Mouse (Mus musculus): ENCODE results near the gene Sult1d1. TPM values are rescaled to one million over a fixed set of nuclear protein-coding genes. Genes with fewer than 3 reads are reported as not detected.

Sult1d1 gene
- polyA plus RNA-seq (2021; fragmentation: Nextera tagmentation), result not detected in 2 replicates
- long read RNA-seq, experiment 1, result 0 reads
- long read RNA-seq, experiment 2, result 0 reads

DNA sequence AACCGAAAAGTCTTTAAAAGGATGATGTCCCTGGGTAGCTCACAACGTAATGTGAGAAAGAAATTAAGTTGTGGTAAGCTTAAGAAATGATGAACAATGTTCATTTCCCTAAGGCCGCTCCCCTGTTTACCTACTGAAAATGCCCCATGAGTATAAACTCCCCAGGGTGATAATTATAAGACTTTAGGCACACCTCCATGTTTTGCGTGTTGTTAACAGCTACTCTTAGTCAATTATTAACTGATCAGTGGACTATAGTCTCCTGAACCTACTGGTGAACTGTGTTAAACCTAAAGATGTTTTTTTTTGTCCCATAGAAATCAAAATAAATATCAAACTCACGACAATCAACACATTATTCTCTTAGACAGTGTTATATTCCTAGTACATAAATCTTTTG lies at the start of gene Sult1d1:
Gene Sult1d1 (minus strand): TSS at position 183 of the 400 bp plus-strand sequence.

DNA sequence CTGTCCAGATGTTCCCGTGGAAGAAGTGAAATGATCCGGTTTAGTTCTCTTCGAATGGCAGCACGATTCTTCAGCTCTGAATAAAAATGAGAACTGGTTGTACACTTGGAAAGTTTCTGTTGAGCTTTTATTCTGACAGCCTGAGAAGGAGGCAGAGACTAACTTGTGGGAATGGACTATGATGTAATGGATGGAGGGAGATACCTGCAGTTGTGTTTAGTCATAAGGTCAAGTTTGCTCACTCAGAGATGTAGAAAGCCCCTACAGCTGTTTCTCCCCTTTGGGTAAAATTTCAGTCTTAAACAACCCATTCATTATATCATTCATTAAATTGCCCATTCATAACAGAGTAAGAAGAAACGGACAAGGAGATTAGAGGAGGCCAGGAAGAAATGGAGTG lies 22.7 kb upstream of the Sult1d1 start, which contains the start of gene Sult1e1:
Gene Sult1e1 (minus strand): TSS at position 101 of the 400 bp plus-strand sequence.

DNA sequence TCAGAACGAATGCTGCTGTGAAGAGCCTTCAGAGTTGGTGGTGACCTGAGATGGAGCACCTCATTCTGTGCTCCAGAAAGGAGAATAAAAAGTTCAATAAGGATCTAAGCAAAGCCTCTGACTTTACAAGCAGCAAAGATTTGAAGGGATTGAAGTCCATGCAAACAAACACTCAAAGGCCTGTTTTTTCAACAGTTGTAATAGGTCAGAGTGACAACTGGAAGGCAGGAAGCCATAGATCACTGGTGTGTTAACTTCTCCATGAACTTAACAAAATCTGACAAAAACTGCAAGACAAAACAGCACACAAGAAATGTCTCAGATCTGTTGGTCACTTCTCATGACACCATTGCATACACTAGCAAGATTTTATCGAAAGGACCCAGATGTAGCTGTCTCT lies 30.7 kb downstream of the Sult1d1 start, which contains the start of gene Sult1b1:
Gene Sult1b1 (minus strand): TSS at position 85 of the 400 bp plus-strand sequence.

Small RNA genes within 50 kb of the gene (microRNA-seq; reads per million reads assigned to microRNA genes)
- gene Mir3969, result not detected

Other genes with a start within 250 kb of the Sult1d1 start
- gene Ugt2a3, start 231.8 kb downstream of the Sult1d1 start, polyA plus RNA-seq (2021; fragmentation: Nextera tagmentation), result not detected in 2 replicates
- gene Ugt2b38, start 144.8 kb downstream of the Sult1d1 start, polyA plus RNA-seq (2021; fragmentation: Nextera tagmentation), result not detected in 2 replicates
- not detected in 2 replicates for gene Ugt2a2, start 86.8 kb downstream of the Sult1d1 start, polyA plus RNA-seq (2021; fragmentation: Nextera tagmentation)
- not detected in 2 replicates for gene Gm43638, start 82.2 kb downstream of the Sult1d1 start, polyA plus RNA-seq (2021; fragmentation: Nextera tagmentation)
- not detected in 2 replicates for gene Ugt2a1, start 78.2 kb downstream of the Sult1d1 start, polyA plus RNA-seq (2021; fragmentation: Nextera tagmentation)
- gene Sult1b1, start 30.8 kb downstream of the Sult1d1 start, polyA plus RNA-seq (2021; fragmentation: Nextera tagmentation), result not detected in 2 replicates
- not detected in 2 replicates for gene Sult1e1, start 22.6 kb upstream of the Sult1d1 start, polyA plus RNA-seq (2021; fragmentation: Nextera tagmentation)
- not detected in 2 replicates for gene Csn1s1, start 97.2 kb upstream of the Sult1d1 start, polyA plus RNA-seq (2021; fragmentation: Nextera tagmentation)
- not detected in 2 replicates for gene Csn2, start 130.6 kb upstream of the Sult1d1 start, polyA plus RNA-seq (2021; fragmentation: Nextera tagmentation)
- not detected in 2 replicates for gene Csn1s2a, start 205.5 kb upstream of the Sult1d1 start, polyA plus RNA-seq (2021; fragmentation: Nextera tagmentation)
- not detected in 2 replicates for gene Csn1s2b, start 239.1 kb upstream of the Sult1d1 start, polyA plus RNA-seq (2021; fragmentation: Nextera tagmentation)

All from layer of hippocampus, adult 6 months (tissue).